Mouse (Mus musculus): ENCODE results near the gene Pawr. TPM values are rescaled to one million over a fixed set of nuclear protein-coding genes. Genes with fewer than 3 reads are reported as not detected.

Pawr gene
- polyA plus RNA-seq, 1 experiment from 2014 or later, result 2.3 TPM

DNA sequence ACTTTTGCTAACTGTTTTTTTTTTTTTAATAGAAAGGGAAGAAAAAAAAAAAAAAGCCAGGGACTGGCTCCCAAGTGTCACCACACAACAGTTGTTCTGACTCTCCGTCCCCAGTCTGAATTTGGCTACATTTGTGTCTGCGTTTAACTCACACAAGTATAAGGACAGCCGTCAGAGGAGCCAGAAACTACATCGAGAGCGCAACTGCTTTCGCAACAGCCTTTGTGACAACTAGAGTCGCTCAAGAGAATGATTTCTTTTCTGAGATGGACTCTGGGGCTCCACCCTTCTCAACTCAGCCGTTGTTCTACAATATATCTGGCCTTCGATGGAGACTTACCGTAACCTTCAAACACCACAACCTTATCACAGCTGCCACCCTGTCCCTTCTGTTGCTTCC is 115.3 kb downstream of the Pawr start:
- Histone ChIP-seq H3K27ac (ENCODE audit: low read depth, low read length) (no peak overlapping the region), H3K4me3 (ENCODE audit: low read length) (no peak overlapping the region), H3K9ac (ENCODE audit: low read depth, low read length) (no peak overlapping the region), H3K27me3 (replicated peaks; ENCODE audit: control insufficient read depth, insufficient read depth, low read length) (no peaks in the 10 kb centered on the region), H3K4me2 (ENCODE audit: low read length) (no peak overlapping the region), H3K9me3 (ENCODE audit: control insufficient read depth, low read length) (no peaks in the 10 kb centered on the region), H3K36me3 (ENCODE audit: control insufficient read depth, insufficient read depth, low read length) (no peaks in the 10 kb centered on the region), H3K4me1 (ENCODE audit: control insufficient read depth, insufficient read depth, low read depth, low read length) (peaks cover 7% of the 10 kb centered on the region)
- no peak for ATAC-seq
- WGBS, result 80% methylated on average over 10 of the region's 10 CpGs

DNA sequence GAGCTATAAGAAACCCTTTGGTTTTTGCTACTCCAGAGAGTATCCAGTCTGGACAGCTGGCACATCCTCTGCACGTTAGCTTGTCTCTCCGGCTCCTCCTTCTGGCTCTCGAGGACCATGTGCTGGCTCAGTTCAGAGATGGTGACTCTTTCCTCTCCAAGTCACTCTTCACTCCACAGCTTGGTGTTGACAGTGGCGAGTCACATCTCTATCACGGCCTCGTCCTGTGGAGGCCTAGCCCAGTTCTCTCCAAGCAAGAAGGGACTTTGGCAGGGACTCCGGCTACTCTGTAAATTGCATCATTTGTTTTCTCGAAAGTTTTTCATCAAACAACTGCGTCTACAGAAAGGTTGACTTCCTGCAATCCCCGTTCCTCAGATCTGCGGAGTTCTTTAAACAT is 116.5 kb downstream of the Pawr start:
- H3K9me3 ChIP-seq (ENCODE audit: control insufficient read depth, low read length), result no peaks in the 10 kb centered on the region
- no peak overlapping the region for H3K4me3 ChIP-seq (ENCODE audit: low read length)
- ATAC-seq, result no peak
- H3K36me3 ChIP-seq (ENCODE audit: control insufficient read depth, insufficient read depth, low read length), result no peaks in the 10 kb centered on the region
- peaks cover 7% of the 10 kb centered on the region for H3K4me1 ChIP-seq (ENCODE audit: control insufficient read depth, insufficient read depth, low read depth, low read length)
- WGBS, result 85% methylated on average over 11 of the region's 11 CpGs
- H3K27ac ChIP-seq (ENCODE audit: low read depth, low read length), result no peak overlapping the region
- H3K9ac ChIP-seq (ENCODE audit: low read depth, low read length), result no peak overlapping the region
- H3K27me3 ChIP-seq (replicated peaks; ENCODE audit: control insufficient read depth, insufficient read depth, low read length), result no peaks in the 10 kb centered on the region
- no peak overlapping the region for H3K4me2 ChIP-seq (ENCODE audit: low read length)

GRCm38 (mm10) chr10:108450401-108450800 is 118.5 kb downstream of the Pawr start:
- no peak for ATAC-seq
- Histone ChIP-seq H3K4me1 (ENCODE audit: control insufficient read depth, insufficient read depth, low read depth, low read length) (peaks cover 3% of the 10 kb centered on the region), H3K27ac (ENCODE audit: low read depth, low read length) (no peak overlapping the region), H3K9ac (ENCODE audit: low read depth, low read length) (no peak overlapping the region), H3K27me3 (replicated peaks; ENCODE audit: control insufficient read depth, insufficient read depth, low read length) (no peaks in the 10 kb centered on the region), H3K4me3 (ENCODE audit: low read length) (no peak overlapping the region), H3K9me3 (ENCODE audit: control insufficient read depth, low read length) (no peaks in the 10 kb centered on the region), H3K4me2 (ENCODE audit: low read length) (no peak overlapping the region), H3K36me3 (ENCODE audit: control insufficient read depth, insufficient read depth, low read length) (no peaks in the 10 kb centered on the region)
- 89% methylated on average over 4 of the region's 4 CpGs for WGBS

DNA sequence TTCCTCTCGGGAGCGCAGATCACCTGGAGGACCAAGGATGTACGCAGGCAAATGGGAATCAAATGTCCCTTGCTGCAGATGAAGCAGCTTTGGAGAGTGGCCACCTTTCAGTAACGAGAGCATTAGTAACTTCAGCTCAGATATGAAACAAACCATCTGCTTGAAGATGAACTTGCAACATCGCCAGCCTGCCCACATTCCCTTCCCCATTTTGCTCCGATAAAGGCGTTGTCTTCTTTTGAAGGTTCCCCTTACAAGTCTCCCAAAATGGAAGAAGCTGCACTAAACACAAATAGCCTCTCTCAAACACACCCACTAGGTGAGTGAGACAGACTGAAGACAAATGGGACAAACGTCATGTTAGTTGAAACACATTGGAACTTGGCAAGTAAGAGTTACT is 119.6 kb downstream of the Pawr start:
- 86% methylated on average over 8 of the region's 8 CpGs for WGBS
- Histone ChIP-seq H3K4me1 (ENCODE audit: control insufficient read depth, insufficient read depth, low read depth, low read length) (peaks cover 3% of the 10 kb centered on the region), H3K9me3 (ENCODE audit: control insufficient read depth, low read length) (no peaks in the 10 kb centered on the region), H3K9ac (ENCODE audit: low read depth, low read length) (no peak overlapping the region), H3K4me2 (ENCODE audit: low read length) (no peak overlapping the region), H3K27me3 (replicated peaks; ENCODE audit: control insufficient read depth, insufficient read depth, low read length) (no peaks in the 10 kb centered on the region), H3K36me3 (ENCODE audit: control insufficient read depth, insufficient read depth, low read length) (no peaks in the 10 kb centered on the region), H3K4me3 (ENCODE audit: low read length) (no peak overlapping the region), H3K27ac (ENCODE audit: low read depth, low read length) (no peak overlapping the region)
- no peak for ATAC-seq

DNA sequence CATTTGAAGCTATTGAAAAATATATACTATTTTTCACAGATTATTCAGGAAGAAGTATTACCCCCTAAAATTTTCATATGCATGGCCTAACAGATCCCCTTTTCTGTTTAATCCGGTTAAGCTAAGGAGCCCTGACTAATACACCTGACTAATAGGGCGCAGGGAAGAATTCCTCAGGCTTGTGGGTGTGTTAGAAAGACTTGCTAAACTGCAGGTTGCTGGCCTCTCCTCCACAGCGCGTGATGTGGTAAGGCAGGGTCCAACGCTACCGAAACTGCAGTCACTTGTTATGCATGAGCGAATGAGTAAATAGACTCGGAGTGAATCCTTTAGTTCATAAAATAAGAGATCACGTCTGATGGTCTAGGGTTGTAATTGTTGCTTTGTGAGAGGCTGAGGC is 120.5 kb downstream of the Pawr start:
- Histone ChIP-seq H3K4me1 (ENCODE audit: control insufficient read depth, insufficient read depth, low read depth, low read length) (no peaks in the 10 kb centered on the region), H3K9ac (ENCODE audit: low read depth, low read length) (no peak overlapping the region), H3K27me3 (replicated peaks; ENCODE audit: control insufficient read depth, insufficient read depth, low read length) (no peaks in the 10 kb centered on the region), H3K36me3 (ENCODE audit: control insufficient read depth, insufficient read depth, low read length) (no peaks in the 10 kb centered on the region), H3K4me3 (ENCODE audit: low read length) (no peak overlapping the region), H3K27ac (ENCODE audit: low read depth, low read length) (no peak overlapping the region), H3K9me3 (ENCODE audit: control insufficient read depth, low read length) (no peaks in the 10 kb centered on the region), H3K4me2 (ENCODE audit: low read length) (no peak overlapping the region)
- WGBS, result 89% methylated on average over 9 of the region's 9 CpGs
- ATAC-seq, result no peak

- H3K4me2 ChIP-seq (ENCODE audit: low read length), result no peak overlapping the region
- H3K27me3 ChIP-seq (replicated peaks; ENCODE audit: control insufficient read depth, insufficient read depth, low read length), result no peaks in the 10 kb centered on the region
- H3K36me3 ChIP-seq (ENCODE audit: control insufficient read depth, insufficient read depth, low read length), result no peaks in the 10 kb centered on the region
- no peak for ATAC-seq
- no peak overlapping the region for H3K4me3 ChIP-seq (ENCODE audit: low read length)
- no peak overlapping the region for H3K9ac ChIP-seq (ENCODE audit: low read depth, low read length)
- no peak overlapping the region for H3K27ac ChIP-seq (ENCODE audit: low read depth, low read length)
- H3K9me3 ChIP-seq (ENCODE audit: control insufficient read depth, low read length), result no peaks in the 10 kb centered on the region
- no peaks in the 10 kb centered on the region for H3K4me1 ChIP-seq (ENCODE audit: control insufficient read depth, insufficient read depth, low read depth, low read length)
- 47% methylated on average over 2 of the region's 2 CpGs for WGBS
These were observed 121.6 kb downstream of the Pawr start for GRCm38 (mm10) chr10:108453561-108453960.

DNA sequence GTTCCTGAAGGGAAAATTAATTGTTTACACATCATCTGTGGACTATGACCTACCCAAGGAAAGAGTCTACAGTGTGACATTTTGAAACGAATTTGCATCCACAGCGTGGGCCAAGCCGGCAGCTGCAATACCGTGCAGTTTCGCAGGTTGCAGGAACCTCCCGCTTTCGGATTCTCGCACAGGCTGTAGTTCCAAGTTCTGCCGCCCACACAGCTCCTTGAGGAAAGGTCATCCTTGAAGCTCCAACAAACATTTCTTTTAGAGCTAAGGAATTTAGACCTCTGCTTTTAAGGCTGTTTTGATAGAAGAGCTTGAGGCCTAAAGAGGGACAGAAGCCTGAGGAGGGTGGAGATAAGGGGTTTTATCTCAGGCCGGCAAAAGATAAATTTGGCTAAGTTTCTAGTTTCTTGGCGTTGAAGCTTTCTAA is 122.8 kb downstream of the Pawr start:
- Histone ChIP-seq H3K4me2 (ENCODE audit: low read length) (no peak overlapping the region), H3K4me3 (ENCODE audit: low read length) (no peak overlapping the region), H3K9me3 (ENCODE audit: control insufficient read depth, low read length) (no peaks in the 10 kb centered on the region), H3K4me1 (ENCODE audit: control insufficient read depth, insufficient read depth, low read depth, low read length) (no peaks in the 10 kb centered on the region), H3K36me3 (ENCODE audit: control insufficient read depth, insufficient read depth, low read length) (no peaks in the 10 kb centered on the region), H3K27ac (ENCODE audit: low read depth, low read length) (no peak overlapping the region), H3K9ac (ENCODE audit: low read depth, low read length) (no peak overlapping the region), H3K27me3 (replicated peaks; ENCODE audit: control insufficient read depth, insufficient read depth, low read length) (no peaks in the 10 kb centered on the region)
- ATAC-seq, result no peak
- WGBS, result 89% methylated on average over 11 of the region's 11 CpGs

GRCm38 (mm10) chr10:108455204-108455603 is 123.3 kb downstream of the Pawr start:
- Histone ChIP-seq H3K9me3 (ENCODE audit: control insufficient read depth, low read length) (no peaks in the 10 kb centered on the region), H3K27ac (ENCODE audit: low read depth, low read length) (no peak overlapping the region), H3K4me1 (ENCODE audit: control insufficient read depth, insufficient read depth, low read depth, low read length) (no peaks in the 10 kb centered on the region), H3K9ac (ENCODE audit: low read depth, low read length) (no peak overlapping the region), H3K36me3 (ENCODE audit: control insufficient read depth, insufficient read depth, low read length) (no peaks in the 10 kb centered on the region), H3K4me2 (ENCODE audit: low read length) (no peak overlapping the region), H3K27me3 (replicated peaks; ENCODE audit: control insufficient read depth, insufficient read depth, low read length) (no peaks in the 10 kb centered on the region), H3K4me3 (ENCODE audit: low read length) (no peak overlapping the region)
- 73% methylated on average over 10 of the region's 10 CpGs for WGBS
- ATAC-seq, result no peak

DNA sequence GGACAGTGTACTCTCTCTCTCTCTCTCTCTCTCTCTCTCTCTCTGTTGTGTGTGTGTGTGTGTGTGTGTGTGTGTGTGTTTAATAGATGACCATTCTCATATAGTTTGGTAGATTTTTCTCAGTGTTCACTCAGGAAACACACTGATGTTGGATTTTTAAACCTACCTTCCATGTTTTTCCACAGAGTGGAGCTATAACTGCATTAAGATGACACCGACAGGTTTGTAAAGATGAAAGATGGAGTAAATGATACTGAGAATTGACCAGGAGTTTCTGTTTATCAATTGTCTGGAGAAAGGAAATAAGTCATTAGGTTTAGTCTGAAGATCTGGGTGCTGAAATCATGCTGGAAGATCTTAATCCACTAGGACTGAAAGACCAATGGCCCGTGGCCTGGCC is 124.0 kb downstream of the Pawr start:
- H3K27me3 ChIP-seq (replicated peaks; ENCODE audit: control insufficient read depth, insufficient read depth, low read length), result no peaks in the 10 kb centered on the region
- no peak overlapping the region for H3K4me2 ChIP-seq (ENCODE audit: low read length)
- H3K9me3 ChIP-seq (ENCODE audit: control insufficient read depth, low read length), result no peaks in the 10 kb centered on the region
- 85% methylated on average over 2 of the region's 2 CpGs for WGBS
- no peaks in the 10 kb centered on the region for H3K4me1 ChIP-seq (ENCODE audit: control insufficient read depth, insufficient read depth, low read depth, low read length)
- no peak for ATAC-seq
- H3K27ac ChIP-seq (ENCODE audit: low read depth, low read length), result no peak overlapping the region
- H3K36me3 ChIP-seq (ENCODE audit: control insufficient read depth, insufficient read depth, low read length), result no peaks in the 10 kb centered on the region
- H3K9ac ChIP-seq (ENCODE audit: low read depth, low read length), result no peak overlapping the region
- no peak overlapping the region for H3K4me3 ChIP-seq (ENCODE audit: low read length)

GRCm38 (mm10) chr10:108457054-108457453 is 125.1 kb downstream of the Pawr start:
- no peaks in the 10 kb centered on the region for H3K36me3 ChIP-seq (ENCODE audit: control insufficient read depth, insufficient read depth, low read length)
- 94% methylated on average over 2 of the region's 2 CpGs for WGBS
- H3K4me2 ChIP-seq (ENCODE audit: low read length), result no peak overlapping the region
- H3K9me3 ChIP-seq (ENCODE audit: control insufficient read depth, low read length), result no peaks in the 10 kb centered on the region
- H3K4me3 ChIP-seq (ENCODE audit: low read length), result no peak overlapping the region
- no peak overlapping the region for H3K27ac ChIP-seq (ENCODE audit: low read depth, low read length)
- H3K27me3 ChIP-seq (replicated peaks; ENCODE audit: control insufficient read depth, insufficient read depth, low read length), result no peaks in the 10 kb centered on the region
- H3K4me1 ChIP-seq (ENCODE audit: control insufficient read depth, insufficient read depth, low read depth, low read length), result no peaks in the 10 kb centered on the region
- ATAC-seq, result no peak
- H3K9ac ChIP-seq (ENCODE audit: low read depth, low read length), result no peak overlapping the region

Measured in hindbrain, embryonic 16.5 days (tissue).